Mouse (Mus musculus): ENCODE results near the gene Col1a2. TPM values are rescaled to one million over a fixed set of nuclear protein-coding genes. Genes with fewer than 3 reads are reported as not detected.

Gene Col1a2
- polyA plus RNA-seq, 1 experiment from 2014 or later = 143 TPM

- H3K27ac ChIP-seq (ENCODE audit: low read depth, low read length) = peak overlapping the region; percentile 2; the same call in 1 of the 2 replicates
Observed at GRCm38 (mm10) chr6:4488349-4488748, 16.3 kb upstream of the Col1a2 start.

GRCm38 (mm10) chr6:4488966-4489365 is 15.6 kb upstream of the Col1a2 start:
- H3K27ac ChIP-seq (ENCODE audit: low read depth, low read length) = peak overlapping the region; percentile 2; the same call in 1 of the 2 replicates
- H3K4me1 ChIP-seq (replicated peaks; ENCODE audit: control insufficient read depth, insufficient read depth, low read length) = peaks cover 3% of the 10 kb centered on the region; the same call in 1 of the 2 replicates
- H3K9ac ChIP-seq (ENCODE audit: low read depth, low read length) = no peak overlapping the region
- ATAC-seq (ENCODE audit: low FRiP score) (no peak), DNase-seq (ENCODE audit: low spot score) (no peak)
- H3K4me3 ChIP-seq (ENCODE audit: low read depth, low read length) = no peak overlapping the region
- no peaks in the 10 kb centered on the region for H3K9me3 ChIP-seq (ENCODE audit: control insufficient read depth, low read length)
- no peaks in the 10 kb centered on the region for H3K36me3 ChIP-seq (ENCODE audit: control insufficient read depth, insufficient read depth, low read length)
- WGBS = 70% methylated on average over 1 of the region's 1 CpGs
- no peaks in the 10 kb centered on the region for H3K27me3 ChIP-seq (ENCODE audit: control insufficient read depth, insufficient read depth, low read length)
- no peak overlapping the region for H3K4me2 ChIP-seq (replicated peaks; ENCODE audit: low read depth, low read length)

More at GRCm38 (mm10) chr6:4488349-4488748, 16.3 kb upstream of the Col1a2 start:
- H3K4me3 ChIP-seq (ENCODE audit: low read depth, low read length) = no peak overlapping the region
- ATAC-seq (ENCODE audit: low FRiP score) (no peak; the same call in 1 of the 2 replicates), DNase-seq (ENCODE audit: low spot score) (no peak)
- H3K27me3 ChIP-seq (ENCODE audit: control insufficient read depth, insufficient read depth, low read length) = no peaks in the 10 kb centered on the region
- no peak overlapping the region for H3K4me2 ChIP-seq (replicated peaks; ENCODE audit: low read depth, low read length)
- no peaks in the 10 kb centered on the region for H3K9me3 ChIP-seq (ENCODE audit: control insufficient read depth, low read length)
- no peaks in the 10 kb centered on the region for H3K36me3 ChIP-seq (ENCODE audit: control insufficient read depth, insufficient read depth, low read length)
- peaks cover 3% of the 10 kb centered on the region; the same call in 1 of the 2 replicates for H3K4me1 ChIP-seq (replicated peaks; ENCODE audit: control insufficient read depth, insufficient read depth, low read length)
- H3K9ac ChIP-seq (ENCODE audit: low read depth, low read length) = no peak overlapping the region
- WGBS = 0% methylated on average over 1 of the region's 1 CpGs

GRCm38 (mm10) chr6:4489366-4490245 is 15.0 kb upstream of the Col1a2 start:
- Histone ChIP-seq H3K9me3 (ENCODE audit: control insufficient read depth, low read length) (no peaks in the 10 kb centered on the region), H3K4me2 (replicated peaks; ENCODE audit: low read depth, low read length) (no peak overlapping the region), H3K27me3 (ENCODE audit: control insufficient read depth, insufficient read depth, low read length) (no peaks in the 10 kb centered on the region), H3K36me3 (ENCODE audit: control insufficient read depth, insufficient read depth, low read length) (no peaks in the 10 kb centered on the region), H3K4me3 (ENCODE audit: low read depth, low read length) (no peak overlapping the region), H3K27ac (ENCODE audit: low read depth, low read length) (peak overlapping the region; percentile 27; the same call in 1 of the 2 replicates), H3K9ac (ENCODE audit: low read depth, low read length) (no peak overlapping the region), H3K4me1 (replicated peaks; ENCODE audit: control insufficient read depth, insufficient read depth, low read length) (peaks cover 3% of the 10 kb centered on the region; the same call in 1 of the 2 replicates)
- WGBS = 41% methylated on average over 6 of the region's 6 CpGs
- peak; percentile 54 for ATAC-seq (ENCODE audit: low FRiP score)
- peak; percentile 46 for DNase-seq (ENCODE audit: low spot score)

GRCm38 (mm10) chr6:4493666-4494065 is 10.9 kb upstream of the Col1a2 start:
- H3K9ac ChIP-seq (ENCODE audit: low read depth, low read length) = no peak overlapping the region
- ATAC-seq (ENCODE audit: low FRiP score) (no peak), DNase-seq (ENCODE audit: low spot score) (no peak)
- H3K36me3 ChIP-seq (ENCODE audit: control insufficient read depth, insufficient read depth, low read length) = no peaks in the 10 kb centered on the region
- no peak overlapping the region for H3K27ac ChIP-seq (ENCODE audit: low read depth, low read length)
- WGBS = 76% methylated on average over 2 of the region's 2 CpGs
- no peaks in the 10 kb centered on the region for H3K27me3 ChIP-seq (ENCODE audit: control insufficient read depth, insufficient read depth, low read length)
- no peak overlapping the region for H3K4me3 ChIP-seq (ENCODE audit: low read depth, low read length)
- H3K4me1 ChIP-seq (replicated peaks; ENCODE audit: control insufficient read depth, insufficient read depth, low read length) = peaks cover 3% of the 10 kb centered on the region; the same call in 1 of the 2 replicates
- no peaks in the 10 kb centered on the region for H3K9me3 ChIP-seq (ENCODE audit: control insufficient read depth, low read length)
- no peak overlapping the region for H3K4me2 ChIP-seq (replicated peaks; ENCODE audit: low read depth, low read length)

- WGBS = 78% methylated on average over 1 of the region's 1 CpGs
Observed at GRCm38 (mm10) chr6:4496428-4496827, 8.2 kb upstream of the Col1a2 start.

GRCm38 (mm10) chr6:4503106-4503505 is 1.5 kb upstream of the Col1a2 start:
- H3K4me2 ChIP-seq (replicated peaks; ENCODE audit: low read depth, low read length) = no peak overlapping the region
- WGBS = 0% methylated on average over 1 of the region's 1 CpGs
- H3K27me3 ChIP-seq (ENCODE audit: control insufficient read depth, insufficient read depth, low read length) = no peaks in the 10 kb centered on the region; the same call in 1 of the 2 replicates
- DNase-seq (ENCODE audit: low spot score) = no peak
- H3K27ac ChIP-seq (ENCODE audit: low read depth, low read length) = no peak overlapping the region
- no peak overlapping the region for H3K4me3 ChIP-seq (ENCODE audit: low read depth, low read length)
- no peak overlapping the region for H3K9ac ChIP-seq (ENCODE audit: low read depth, low read length)
- no peak for ATAC-seq (ENCODE audit: low FRiP score)
- H3K4me1 ChIP-seq (replicated peaks; ENCODE audit: control insufficient read depth, insufficient read depth, low read length) = no peaks in the 10 kb centered on the region
- no peaks in the 10 kb centered on the region for H3K36me3 ChIP-seq (ENCODE audit: control insufficient read depth, insufficient read depth, low read length)
- H3K9me3 ChIP-seq (ENCODE audit: control insufficient read depth, low read length) = no peaks in the 10 kb centered on the region

More at GRCm38 (mm10) chr6:4496428-4496827, 8.2 kb upstream of the Col1a2 start:
- H3K36me3 ChIP-seq (ENCODE audit: control insufficient read depth, insufficient read depth, low read length) = no peaks in the 10 kb centered on the region
- ATAC-seq (ENCODE audit: low FRiP score) = no peak
- no peak overlapping the region for H3K4me3 ChIP-seq (ENCODE audit: low read depth, low read length)
- H3K27ac ChIP-seq (ENCODE audit: low read depth, low read length) = no peak overlapping the region
- no peak overlapping the region for H3K9ac ChIP-seq (ENCODE audit: low read depth, low read length)
- no peaks in the 10 kb centered on the region for H3K9me3 ChIP-seq (ENCODE audit: control insufficient read depth, low read length)
- H3K27me3 ChIP-seq (ENCODE audit: control insufficient read depth, insufficient read depth, low read length) = no peaks in the 10 kb centered on the region
- no peak overlapping the region for H3K4me2 ChIP-seq (replicated peaks; ENCODE audit: low read depth, low read length)
- DNase-seq (ENCODE audit: low spot score) = no peak
- no peaks in the 10 kb centered on the region for H3K4me1 ChIP-seq (replicated peaks; ENCODE audit: control insufficient read depth, insufficient read depth, low read length)

- no peaks in the 10 kb centered on the region for H3K36me3 ChIP-seq (ENCODE audit: control insufficient read depth, insufficient read depth, low read length)
- peak overlapping the region; percentile 69 for H3K4me2 ChIP-seq (replicated peaks; ENCODE audit: low read depth, low read length)
- no peaks in the 10 kb centered on the region; the same call in 1 of the 2 replicates for H3K27me3 ChIP-seq (ENCODE audit: control insufficient read depth, insufficient read depth, low read length)
- peak overlapping the region; percentile 38; the same call in 1 of the 2 replicates for H3K9ac ChIP-seq (ENCODE audit: low read depth, low read length)
- H3K27ac ChIP-seq (ENCODE audit: low read depth, low read length) = no peak overlapping the region
- no peaks in the 10 kb centered on the region for H3K9me3 ChIP-seq (ENCODE audit: control insufficient read depth, low read length)
- peak; percentile 55 for DNase-seq (ENCODE audit: low spot score)
- under 1% methylated on average over 29 of the region's 31 CpGs for WGBS
- H3K4me1 ChIP-seq (replicated peaks; ENCODE audit: control insufficient read depth, insufficient read depth, low read length) = no peaks in the 10 kb centered on the region
- ATAC-seq (ENCODE audit: low FRiP score) = peak; percentile 83
- peak overlapping the region; percentile 34 for H3K4me3 ChIP-seq (ENCODE audit: low read depth, low read length)
Observed at GRCm38 (mm10) chr6:4505158-4505997, 764 bp downstream of the Col1a2 start.

GRCm38 (mm10) chr6:4506106-4506505 is 1.5 kb downstream of the Col1a2 start:
- ATAC-seq (ENCODE audit: low FRiP score) (no peak; the same call in 1 of the 2 replicates), DNase-seq (ENCODE audit: low spot score) (peak; percentile 66)
- H3K9ac ChIP-seq (ENCODE audit: low read depth, low read length) = no peak overlapping the region
- 5% methylated on average over 11 of the region's 11 CpGs for whole genome bisulfite sequencing
- no peaks in the 10 kb centered on the region for H3K36me3 ChIP-seq (ENCODE audit: control insufficient read depth, insufficient read depth, low read length)
- no peaks in the 10 kb centered on the region for H3K4me1 ChIP-seq (replicated peaks; ENCODE audit: control insufficient read depth, insufficient read depth, low read length)
- H3K9me3 ChIP-seq (ENCODE audit: control insufficient read depth, low read length) = no peaks in the 10 kb centered on the region
- H3K27me3 ChIP-seq (ENCODE audit: control insufficient read depth, insufficient read depth, low read length) = no peaks in the 10 kb centered on the region; the same call in 1 of the 2 replicates
- H3K4me2 ChIP-seq (replicated peaks; ENCODE audit: low read depth, low read length) = peak overlapping the region; percentile 69
- peak overlapping the region; percentile 34 for H3K4me3 ChIP-seq (ENCODE audit: low read depth, low read length)
- 0 out of 2 replicates have a peak overlapping the region, but pooled peaks have one; percentile 12 for H3K27ac ChIP-seq (ENCODE audit: low read depth, low read length)
